Mouse (Mus musculus): ENCODE measurements around the gene Fscn3.

Fscn3 gene

DNA sequence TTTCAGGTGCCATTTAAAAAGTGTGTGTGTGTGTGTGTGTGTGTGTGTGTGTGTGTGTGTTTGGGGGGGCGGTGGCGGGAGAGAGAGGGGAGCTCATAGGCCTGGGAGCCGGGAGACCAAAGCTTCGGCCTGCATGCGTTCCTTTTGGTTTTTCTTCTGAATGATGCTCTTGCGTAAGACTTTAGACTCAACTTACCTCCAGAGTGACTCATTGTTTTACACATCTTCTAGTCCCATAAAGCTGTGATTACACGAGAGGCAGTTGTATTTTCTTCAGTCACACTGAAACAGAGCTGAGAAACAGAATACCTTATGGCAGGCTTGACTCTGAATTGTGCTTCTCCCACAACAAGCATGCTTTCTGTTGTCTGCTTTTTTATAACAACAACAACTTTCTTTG is 59.3 kb downstream of the Fscn3 start:
- DNase-seq (ENCODE audit: low spot score) = no peak

All from MN1 (cell line).